Mouse (Mus musculus): ENCODE data around the gene Tgtp2. TPM values are rescaled to one million over a fixed set of nuclear protein-coding genes. Genes with fewer than 3 reads are reported as not detected.
"Not testable (repeated sequence)": the region's sequence is repeated elsewhere in the genome, so short reads cannot be mapped to it uniquely, and the experiment has no call there.

Gene Tgtp2
- polyA plus RNA-seq, 1 experiment from 2014 or later: not detected

- H3K4me3 ChIP-seq; H3K4me1 ChIP-seq (replicated peaks); H3K27me3 ChIP-seq (replicated peaks); H3K9me3 ChIP-seq (replicated peaks); H3K9ac ChIP-seq; H3K4me2 ChIP-seq; ATAC-seq (ENCODE audit: insufficient number of reproducible peaks, low FRiP score); H3K27ac ChIP-seq (ENCODE audit: poor library complexity, severe bottlenecking); H3K36me3 ChIP-seq: not testable (repeated sequence)
- no CpG with 5 or more reads among the region's 5 CpGs for WGBS
Measured at GRCm38 (mm10) chr11:49051894-49052293, 12.1 kb downstream of the Tgtp2 start.

GRCm38 (mm10) chr11:49051093-49051891 is 12.7 kb downstream of the Tgtp2 start, which contains the start of gene 9930111J21Rik2:
9930111J21Rik2 (minus strand) TSS chr11:49051242.
- not testable (repeated sequence) for H3K4me1 ChIP-seq (replicated peaks); H3K27ac ChIP-seq (ENCODE audit: poor library complexity, severe bottlenecking); ATAC-seq (ENCODE audit: insufficient number of reproducible peaks, low FRiP score); H3K9me3 ChIP-seq (replicated peaks); H3K4me3 ChIP-seq; H3K27me3 ChIP-seq (replicated peaks); H3K9ac ChIP-seq; H3K4me2 ChIP-seq; H3K36me3 ChIP-seq
- 90% methylated on average over 1 of the region's 6 CpGs for WGBS

GRCm38 (mm10) chr11:49050064-49050463 is 13.9 kb downstream of the Tgtp2 start:
- not testable (repeated sequence) for H3K4me1 ChIP-seq (replicated peaks); H3K9ac ChIP-seq; H3K36me3 ChIP-seq; H3K9me3 ChIP-seq (replicated peaks); H3K4me3 ChIP-seq; H3K27me3 ChIP-seq (replicated peaks); ATAC-seq (ENCODE audit: insufficient number of reproducible peaks, low FRiP score); H3K4me2 ChIP-seq; H3K27ac ChIP-seq (ENCODE audit: poor library complexity, severe bottlenecking)

- H3K4me3 ChIP-seq; H3K36me3 ChIP-seq; H3K9ac ChIP-seq; H3K4me1 ChIP-seq (replicated peaks); H3K9me3 ChIP-seq (replicated peaks); ATAC-seq (ENCODE audit: insufficient number of reproducible peaks, low FRiP score); H3K4me2 ChIP-seq; H3K27me3 ChIP-seq (replicated peaks); H3K27ac ChIP-seq (ENCODE audit: poor library complexity, severe bottlenecking): not testable (repeated sequence)
Measured at GRCm38 (mm10) chr11:49012074-49012473, 51.9 kb downstream of the Tgtp2 start.

Other genes with a start within 250 kb of the Tgtp2 start
- 4.3 and 4.4 TPM in 2 replicates for gene Trim41, start 246.9 kb downstream of the Tgtp2 start, polyA plus RNA-seq (2016; fragmentation: Nextera tagmentation; extraction: Ambion mirVana)
- gene Trim7, start 238.1 kb downstream of the Tgtp2 start, polyA plus RNA-seq (2016; fragmentation: Nextera tagmentation; extraction: Ambion mirVana): 0.39 and 0.52 TPM in 2 replicates
- gene Gm12184, start 237.6 kb downstream of the Tgtp2 start, polyA plus RNA-seq (2016; fragmentation: Nextera tagmentation; extraction: Ambion mirVana): 3.3 and 5.3 TPM in 2 replicates
- gene Irgm1, start 192.5 kb downstream of the Tgtp2 start, polyA plus RNA-seq (2016; fragmentation: Nextera tagmentation; extraction: Ambion mirVana): 7.6 and 7.7 TPM in 2 replicates
- 0.09 and 0.22 TPM in 2 replicates for gene Gm5431, start 162.0 kb downstream of the Tgtp2 start, polyA plus RNA-seq (2016; fragmentation: Nextera tagmentation; extraction: Ambion mirVana)
- gene Psme2b, start 118.0 kb downstream of the Tgtp2 start, polyA plus RNA-seq (2016; fragmentation: Nextera tagmentation; extraction: Ambion mirVana): 1.1 and 1.5 TPM in 2 replicates
- gene Olfr56, start 85.3 kb downstream of the Tgtp2 start, polyA plus RNA-seq (2016; fragmentation: Nextera tagmentation; extraction: Ambion mirVana): not detected in 2 replicates
- 0.09 TPM in 1 of 2 replicates, not detected in the other for gene 9930111J21Rik1, start 84.8 kb downstream of the Tgtp2 start, polyA plus RNA-seq (2016; fragmentation: Nextera tagmentation; extraction: Ambion mirVana)
- gene Gm12185, start 72.0 kb downstream of the Tgtp2 start, polyA plus RNA-seq (2016; fragmentation: Nextera tagmentation; extraction: Ambion mirVana): not detected in 2 replicates
- not detected in 2 replicates for gene Tgtp1, start 70.0 kb downstream of the Tgtp2 start, polyA plus RNA-seq (2016; fragmentation: Nextera tagmentation; extraction: Ambion mirVana)
- gene 9930111J21Rik2, start 13.0 kb downstream of the Tgtp2 start, polyA plus RNA-seq (2016; fragmentation: Nextera tagmentation; extraction: Ambion mirVana): 0.23 and 0.24 TPM in 2 replicates
- gene Ifi47, start 12.4 kb upstream of the Tgtp2 start, polyA plus RNA-seq (2016; fragmentation: Nextera tagmentation; extraction: Ambion mirVana): 0.55 and 0.68 TPM in 2 replicates
- gene Olfr1396, start 50.7 kb upstream of the Tgtp2 start, polyA plus RNA-seq (2016; fragmentation: Nextera tagmentation; extraction: Ambion mirVana): not detected in 2 replicates
- not detected in 2 replicates for gene Olfr1395, start 78.1 kb upstream of the Tgtp2 start, polyA plus RNA-seq (2016; fragmentation: Nextera tagmentation; extraction: Ambion mirVana)
- gene Olfr1394, start 90.2 kb upstream of the Tgtp2 start, polyA plus RNA-seq (2016; fragmentation: Nextera tagmentation; extraction: Ambion mirVana): not detected in 2 replicates
- gene Btnl9, start 123.0 kb upstream of the Tgtp2 start, polyA plus RNA-seq (2016; fragmentation: Nextera tagmentation; extraction: Ambion mirVana): 1.4 and 1.9 TPM in 2 replicates
- 33.5 and 34.6 TPM in 2 replicates for gene Zfp62, start 139.1 kb upstream of the Tgtp2 start, polyA plus RNA-seq (2016; fragmentation: Nextera tagmentation; extraction: Ambion mirVana)
- 45.7 TPM in 2 replicates for gene Mgat1, start 180.0 kb upstream of the Tgtp2 start, polyA plus RNA-seq (2016; fragmentation: Nextera tagmentation; extraction: Ambion mirVana)
- 0.08 and 0.27 TPM in 2 replicates for gene Olfr1393, start 214.1 kb upstream of the Tgtp2 start, polyA plus RNA-seq (2016; fragmentation: Nextera tagmentation; extraction: Ambion mirVana)
- gene Olfr1392, start 221.1 kb upstream of the Tgtp2 start, polyA plus RNA-seq (2016; fragmentation: Nextera tagmentation; extraction: Ambion mirVana): not detected in 2 replicates
- not detected in 2 replicates for gene Olfr10, start 240.5 kb upstream of the Tgtp2 start, polyA plus RNA-seq (2016; fragmentation: Nextera tagmentation; extraction: Ambion mirVana)

Measured in heart, embryonic 12.5 days (tissue).